Mouse (Mus musculus): ENCODE results near the gene Secisbp2l. TPM values are rescaled to one million over a fixed set of nuclear protein-coding genes. Genes with fewer than 3 reads are reported as not detected.
A peak's percentile ranks its signal among the peaks of the same experiment; 100 is the strongest.

Secisbp2l gene
- polyA plus RNA-seq, 1 experiment from 2014 or later, result 27.9 TPM

DNA sequence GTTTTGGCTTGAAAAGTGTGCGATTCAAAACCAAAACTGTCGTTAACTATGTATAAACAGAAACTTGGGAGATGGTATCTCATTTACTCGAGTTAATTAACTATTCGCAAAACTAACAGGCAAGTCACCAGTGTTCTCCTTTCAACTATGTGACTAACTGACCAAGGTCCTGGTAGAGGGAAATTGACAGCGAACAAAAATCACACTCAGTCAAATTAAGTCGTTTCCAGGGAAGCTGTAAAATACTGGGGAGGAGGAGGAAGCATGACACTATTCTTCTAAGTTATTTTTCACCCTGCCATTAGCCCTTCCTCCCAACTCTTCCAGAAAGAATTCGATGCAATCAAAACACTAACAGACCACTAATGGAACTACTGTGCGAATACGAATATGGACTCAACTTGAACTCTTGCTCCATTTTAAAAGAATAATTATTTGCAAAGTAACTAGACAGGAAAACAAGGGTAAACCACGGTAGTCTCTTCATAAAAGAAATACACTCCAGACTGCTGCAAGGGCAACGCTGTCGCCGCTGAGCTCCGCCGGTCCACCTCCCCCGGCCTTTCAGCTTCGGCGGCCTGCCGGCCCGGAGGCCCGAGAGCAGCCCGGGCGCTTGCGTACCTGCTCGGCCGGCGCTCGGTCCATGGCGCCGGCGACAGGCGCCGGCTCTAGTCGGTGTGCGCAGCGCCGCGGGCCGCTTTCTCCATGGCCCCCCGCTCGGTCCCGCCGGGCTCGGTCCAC is 522 bp downstream of the Secisbp2l start:
- Histone ChIP-seq H3K4me3 (peak overlapping the region; percentile 82), H3K9ac (peak overlapping the region; percentile 93), H3K4me2 (peak overlapping the region; percentile 63), H3K27ac (replicated peaks) (peak overlapping the region; percentile 88), H3K9me3 (no peaks in the 10 kb centered on the region), H3K4me1 (replicated peaks) (peaks cover 27% of the 10 kb centered on the region), H3K36me3 (no peaks in the 10 kb centered on the region), H3K27me3 (no peaks in the 10 kb centered on the region)
- WGBS, result 4% methylated on average over 44 of the region's 44 CpGs
- no peak for ATAC-seq (ENCODE audit: low FRiP score, low read depth)

DNA sequence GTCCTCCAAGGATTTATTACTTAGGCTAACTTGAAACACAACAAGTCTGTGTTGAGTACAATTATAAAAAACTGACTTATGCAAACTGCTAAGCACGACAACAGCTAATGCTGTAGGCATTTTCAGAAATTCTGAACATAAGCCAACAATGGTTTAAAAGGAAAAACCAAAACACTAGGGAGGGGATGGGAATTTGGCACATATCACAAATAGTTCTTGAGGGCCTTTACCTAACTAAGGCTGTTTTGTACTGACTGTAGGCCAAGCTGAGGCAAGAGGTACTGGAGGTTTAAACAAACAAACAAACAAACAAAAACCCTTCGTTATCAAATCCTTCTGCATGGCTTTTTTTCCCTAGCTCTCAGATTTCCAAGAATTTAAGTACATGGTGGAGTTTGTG is 1.7 kb downstream of the Secisbp2l start:
- peak overlapping the region; percentile 63 for H3K4me2 ChIP-seq
- peak overlapping the region; percentile 82; the same call in 1 of the 2 replicates for H3K4me3 ChIP-seq
- H3K27me3 ChIP-seq, result no peaks in the 10 kb centered on the region
- peaks cover 27% of the 10 kb centered on the region for H3K4me1 ChIP-seq (replicated peaks)
- ATAC-seq (ENCODE audit: low FRiP score, low read depth), result no peak
- 76% methylated on average over 2 of the region's 2 CpGs for WGBS
- H3K9me3 ChIP-seq, result no peaks in the 10 kb centered on the region
- H3K36me3 ChIP-seq, result no peaks in the 10 kb centered on the region
- peak overlapping the region; percentile 93; the same call in 1 of the 2 replicates for H3K9ac ChIP-seq
- H3K27ac ChIP-seq (replicated peaks), result no peak overlapping the region

DNA sequence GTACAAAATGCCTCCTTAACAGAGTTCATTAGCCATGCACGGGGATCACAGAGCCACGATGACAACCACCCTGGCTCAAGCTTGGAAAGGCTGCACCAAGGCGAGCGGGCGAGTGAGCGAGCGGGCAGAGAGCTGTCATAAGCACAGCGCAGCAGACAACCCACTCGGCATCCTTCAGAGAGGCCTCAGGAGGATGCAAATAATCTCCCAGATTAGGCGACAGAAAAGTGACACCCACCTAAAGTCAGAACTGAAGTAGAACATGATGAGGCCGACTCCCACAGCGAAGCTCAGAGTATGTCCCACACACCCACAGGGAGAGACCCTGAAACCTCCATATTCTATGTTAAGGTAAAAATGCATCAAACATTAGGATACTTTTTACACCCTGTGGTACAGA is 4.3 kb downstream of the Secisbp2l start:
- no peak for ATAC-seq (ENCODE audit: low FRiP score, low read depth)
- Histone ChIP-seq H3K4me3 (no peak overlapping the region), H3K36me3 (peaks cover 8% of the 10 kb centered on the region; the same call in 1 of the 2 replicates), H3K4me1 (replicated peaks) (peaks cover 24% of the 10 kb centered on the region), H3K27ac (replicated peaks) (no peak overlapping the region), H3K9me3 (no peaks in the 10 kb centered on the region), H3K4me2 (no peak overlapping the region), H3K9ac (no peak overlapping the region), H3K27me3 (no peaks in the 10 kb centered on the region)
- 89% methylated on average over 12 of the region's 12 CpGs for WGBS

DNA sequence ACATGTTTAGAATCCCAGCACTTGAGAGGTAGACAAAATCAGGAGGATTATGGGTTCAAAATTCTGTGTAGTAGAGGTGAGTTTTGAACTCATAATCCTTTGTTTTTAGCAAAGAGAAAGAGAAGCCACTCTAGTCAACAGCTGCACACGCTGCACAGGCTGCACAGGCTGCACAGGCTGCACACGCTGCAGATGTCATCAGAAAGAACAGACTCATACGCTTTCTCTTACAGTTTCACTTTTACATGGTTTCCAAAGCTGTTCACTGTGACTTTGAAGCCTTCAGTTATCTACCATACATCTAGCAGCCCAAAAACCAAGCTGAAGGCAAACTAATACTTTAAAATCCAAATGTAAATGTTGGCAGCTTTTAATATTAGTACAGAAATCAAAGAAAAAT is 5.7 kb downstream of the Secisbp2l start:
- WGBS, result 92% methylated on average over 3 of the region's 3 CpGs
- Histone ChIP-seq H3K4me3 (no peak overlapping the region), H3K36me3 (peaks cover 13% of the 10 kb centered on the region; the same call in 1 of the 2 replicates)

DNA sequence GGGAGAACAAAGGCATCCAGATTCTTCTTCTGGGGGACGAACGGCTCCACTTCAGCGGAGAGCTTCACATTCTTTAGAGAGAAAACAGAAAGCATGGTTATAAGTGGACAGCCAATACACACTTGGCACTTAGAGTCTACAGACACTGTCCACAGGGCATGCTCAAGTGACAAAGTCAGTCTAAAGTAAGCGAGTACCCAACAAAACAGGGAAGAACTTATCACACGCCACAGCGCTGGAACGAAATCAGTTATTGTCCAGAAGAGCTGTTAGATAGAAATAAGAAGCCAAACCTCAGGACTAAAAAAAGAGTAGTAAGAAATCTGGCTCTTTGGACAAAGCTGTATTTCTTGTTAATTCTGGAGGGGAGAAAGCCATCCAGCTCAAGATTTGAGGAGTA is 7.0 kb downstream of the Secisbp2l start:
- Histone ChIP-seq H3K4me3 (no peak overlapping the region), H3K4me1 (replicated peaks) (peaks cover 6% of the 10 kb centered on the region), H3K4me2 (no peak overlapping the region), H3K27ac (replicated peaks) (no peak overlapping the region), H3K9ac (no peak overlapping the region), H3K36me3 (peaks cover 18% of the 10 kb centered on the region), H3K9me3 (no peaks in the 10 kb centered on the region), H3K27me3 (no peaks in the 10 kb centered on the region)
- 88% methylated on average over 7 of the region's 7 CpGs for WGBS
- no peak for ATAC-seq (ENCODE audit: low FRiP score, low read depth)

More for the DNA sequence above, 5.7 kb downstream of the Secisbp2l start:
- Histone ChIP-seq H3K4me2 (no peak overlapping the region), H3K4me1 (replicated peaks) (peaks cover 19% of the 10 kb centered on the region), H3K27me3 (no peaks in the 10 kb centered on the region), H3K27ac (replicated peaks) (no peak overlapping the region), H3K9ac (no peak overlapping the region), H3K9me3 (no peaks in the 10 kb centered on the region)
- ATAC-seq (ENCODE audit: low FRiP score, low read depth), result no peak

DNA sequence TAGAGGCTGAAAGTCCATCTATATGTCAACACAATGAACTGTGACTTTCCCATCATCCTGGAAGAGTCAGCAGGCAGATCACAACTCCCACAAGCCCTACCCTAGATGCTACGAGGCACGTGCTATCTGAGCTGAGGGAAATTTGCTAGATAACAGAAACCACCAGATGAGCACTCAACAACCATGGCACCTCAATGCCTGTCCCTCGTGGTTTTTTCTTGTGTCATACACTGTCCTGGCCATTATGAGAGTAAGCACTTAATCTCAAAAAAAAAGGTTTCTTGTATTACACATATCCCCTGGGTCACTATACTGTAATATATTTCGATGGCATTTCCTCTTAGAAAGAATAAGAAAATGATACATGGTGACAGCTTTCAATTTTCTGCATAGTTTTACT is 7.8 kb downstream of the Secisbp2l start:
- ATAC-seq (ENCODE audit: low FRiP score, low read depth), result no peak
- no peak overlapping the region for H3K4me3 ChIP-seq
- no peak overlapping the region for H3K4me2 ChIP-seq
- no peak overlapping the region for H3K9ac ChIP-seq
- H3K4me1 ChIP-seq (replicated peaks), result no peaks in the 10 kb centered on the region
- no peak overlapping the region for H3K27ac ChIP-seq (replicated peaks)
- no peaks in the 10 kb centered on the region for H3K9me3 ChIP-seq
- peaks cover 24% of the 10 kb centered on the region for H3K36me3 ChIP-seq
- no peaks in the 10 kb centered on the region for H3K27me3 ChIP-seq
- WGBS, result 96% methylated on average over 4 of the region's 4 CpGs

DNA sequence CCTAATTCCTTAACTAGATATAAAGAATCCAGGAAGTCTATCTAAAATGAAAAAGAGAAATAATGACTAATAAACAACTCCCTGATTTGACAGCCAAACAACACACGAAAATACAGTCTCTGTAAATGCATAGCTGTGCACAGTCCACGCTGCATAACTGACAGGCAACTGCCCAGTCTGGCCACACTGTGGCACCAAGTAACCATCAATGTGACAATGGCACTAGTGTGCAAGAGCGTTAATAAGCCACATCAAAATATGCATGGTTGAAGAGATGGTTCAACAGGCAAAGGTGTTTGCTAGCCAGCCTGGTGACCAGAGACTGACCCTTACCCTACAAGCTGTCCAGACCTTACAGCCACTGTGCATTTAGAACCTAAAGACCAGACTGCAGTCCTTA is 17.6 kb downstream of the Secisbp2l start:
- no peak; the same call in 1 of the 2 replicates for ATAC-seq (ENCODE audit: low FRiP score, low read depth)

DNA sequence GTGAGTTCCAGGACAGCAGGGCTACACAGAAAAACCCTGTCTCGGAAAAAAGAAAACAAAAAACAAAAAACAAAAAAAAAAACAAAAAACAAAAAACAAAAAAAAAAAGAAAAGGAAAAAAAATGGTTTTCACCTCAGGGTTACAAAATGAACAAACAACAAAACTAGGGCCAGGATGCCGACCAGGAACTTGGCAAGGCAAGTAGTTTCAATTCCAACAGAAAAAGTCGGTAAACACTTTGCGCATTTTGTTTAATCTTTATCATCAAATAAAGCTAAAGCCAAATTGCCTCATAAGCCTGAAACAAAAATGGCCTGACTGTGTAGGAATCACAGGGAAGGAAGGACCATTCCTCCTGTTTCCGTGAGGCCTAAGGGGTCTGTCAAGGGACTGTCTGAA is 18.1 kb downstream of the Secisbp2l start:
- Histone ChIP-seq H3K4me2 (no peak overlapping the region), H3K9ac (no peak overlapping the region), H3K27me3 (no peaks in the 10 kb centered on the region), H3K36me3 (peaks cover 75% of the 10 kb centered on the region), H3K27ac (replicated peaks) (no peak overlapping the region), H3K4me1 (replicated peaks) (no peaks in the 10 kb centered on the region), H3K9me3 (no peaks in the 10 kb centered on the region), H3K4me3 (no peak overlapping the region)
- no peak for ATAC-seq (ENCODE audit: low FRiP score, low read depth)
- WGBS, result 96% methylated on average over 5 of the region's 5 CpGs

More for the DNA sequence above, 17.6 kb downstream of the Secisbp2l start:
- H3K27me3 ChIP-seq, result no peaks in the 10 kb centered on the region
- H3K36me3 ChIP-seq, result peaks cover 73% of the 10 kb centered on the region
- H3K9ac ChIP-seq, result no peak overlapping the region
- WGBS, result 86% methylated on average over 3 of the region's 3 CpGs
- H3K9me3 ChIP-seq, result no peaks in the 10 kb centered on the region
- H3K27ac ChIP-seq (replicated peaks), result no peak overlapping the region
- no peak overlapping the region for H3K4me2 ChIP-seq
- H3K4me1 ChIP-seq (replicated peaks), result no peaks in the 10 kb centered on the region
- no peak overlapping the region for H3K4me3 ChIP-seq

DNA sequence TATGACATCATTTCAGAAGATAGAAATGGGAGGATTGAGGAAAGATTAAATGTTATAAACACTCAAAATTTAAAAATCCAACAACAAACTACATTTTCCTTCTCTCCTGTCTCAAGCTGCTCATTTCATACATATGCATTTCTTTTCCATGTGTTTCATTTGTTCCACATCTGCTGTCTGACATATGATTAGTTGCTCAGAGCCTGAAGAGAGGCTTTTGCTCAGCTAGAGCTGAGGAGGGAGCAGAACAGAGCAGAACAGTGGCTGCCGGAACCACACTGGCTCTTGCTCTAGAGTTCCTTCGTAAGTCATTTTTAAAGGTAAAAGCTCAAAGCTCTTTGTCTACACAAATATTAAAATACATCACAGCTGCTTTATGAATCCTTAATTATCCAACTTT is 33.3 kb downstream of the Secisbp2l start:
- no peaks in the 10 kb centered on the region for H3K27me3 ChIP-seq
- H3K9ac ChIP-seq, result no peak overlapping the region
- WGBS, result 83% methylated on average over 2 of the region's 2 CpGs
- H3K36me3 ChIP-seq, result peaks cover 78% of the 10 kb centered on the region
- H3K4me3 ChIP-seq, result no peak overlapping the region
- no peak overlapping the region for H3K27ac ChIP-seq (replicated peaks)
- ATAC-seq (ENCODE audit: low FRiP score, low read depth), result no peak
- H3K4me2 ChIP-seq, result no peak overlapping the region
- H3K9me3 ChIP-seq, result no peaks in the 10 kb centered on the region
- H3K4me1 ChIP-seq (replicated peaks), result no peaks in the 10 kb centered on the region

DNA sequence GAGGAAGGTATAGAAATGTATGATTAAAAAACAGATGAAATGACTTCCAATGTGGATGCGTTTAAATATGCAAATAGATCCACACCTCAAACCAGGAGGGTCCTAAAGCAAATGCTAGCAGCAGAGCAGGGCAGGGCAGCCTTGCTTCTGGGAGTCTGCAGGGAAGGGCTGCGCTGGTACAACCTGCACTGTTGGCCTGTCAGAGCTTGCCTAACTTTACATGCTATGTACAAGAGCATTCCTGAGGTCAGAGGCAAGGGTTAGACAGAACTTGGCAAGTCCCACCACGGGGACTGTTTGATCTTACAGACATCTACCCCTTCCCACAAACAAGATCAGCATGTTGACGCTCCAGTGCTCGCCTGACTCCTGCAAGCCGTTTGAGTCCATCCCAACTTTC is 43.3 kb downstream of the Secisbp2l start:
- H3K4me3 ChIP-seq, result no peak overlapping the region
- H3K27ac ChIP-seq (replicated peaks), result no peak overlapping the region
- H3K9ac ChIP-seq, result no peak overlapping the region
- H3K4me2 ChIP-seq, result no peak overlapping the region
- no peaks in the 10 kb centered on the region for H3K27me3 ChIP-seq
- no peak for ATAC-seq (ENCODE audit: low FRiP score, low read depth)
- peaks cover 38% of the 10 kb centered on the region for H3K36me3 ChIP-seq
- H3K9me3 ChIP-seq, result no peaks in the 10 kb centered on the region
- WGBS, result 88% methylated on average over 6 of the region's 6 CpGs
- no peaks in the 10 kb centered on the region for H3K4me1 ChIP-seq (replicated peaks)

DNA sequence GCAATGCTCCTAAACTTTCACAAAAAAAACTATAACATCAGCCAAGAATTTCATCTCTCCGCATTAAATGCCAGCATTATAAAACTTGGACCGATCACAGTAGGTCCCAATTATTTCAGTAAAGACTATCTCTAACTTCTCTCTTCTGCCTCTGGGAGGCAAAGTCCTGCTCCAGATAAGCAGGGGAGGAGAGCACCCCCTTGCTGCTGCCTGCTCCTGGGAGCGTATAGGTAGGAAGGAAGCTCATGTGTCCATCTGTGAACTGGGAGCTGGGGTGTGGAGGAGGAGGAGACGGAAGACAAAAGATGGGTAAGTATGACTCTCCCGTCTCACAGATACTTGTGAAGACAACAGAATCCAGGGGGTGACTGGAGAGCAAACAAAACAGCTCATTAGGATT is 44.0 kb downstream of the Secisbp2l start:
- no peak overlapping the region for H3K4me3 ChIP-seq
- no peak overlapping the region for H3K4me2 ChIP-seq
- 71% methylated on average over 5 of the region's 5 CpGs for WGBS
- peaks cover 32% of the 10 kb centered on the region for H3K36me3 ChIP-seq
- H3K9me3 ChIP-seq, result no peaks in the 10 kb centered on the region
- no peak for ATAC-seq (ENCODE audit: low FRiP score, low read depth)
- H3K27me3 ChIP-seq, result no peaks in the 10 kb centered on the region
- H3K4me1 ChIP-seq (replicated peaks), result no peaks in the 10 kb centered on the region
- no peak overlapping the region for H3K9ac ChIP-seq
- H3K27ac ChIP-seq (replicated peaks), result no peak overlapping the region

DNA sequence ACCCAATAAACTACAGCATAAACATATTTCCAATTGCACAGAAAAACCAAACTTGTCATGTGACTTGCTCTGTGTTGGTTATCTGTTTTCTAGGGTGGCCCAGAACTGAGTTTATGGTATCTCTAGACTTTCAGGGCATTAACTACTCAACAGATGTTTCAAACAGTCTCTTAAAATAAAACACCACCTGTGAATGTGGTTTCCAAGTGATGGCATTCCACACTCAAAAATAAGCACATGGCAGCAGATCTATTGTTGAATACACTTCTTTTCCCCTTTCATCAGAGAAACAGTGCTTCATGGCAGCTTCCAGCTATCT is 46.7 kb downstream of the Secisbp2l start:
- no peaks in the 10 kb centered on the region for H3K27me3 ChIP-seq
- H3K9ac ChIP-seq, result no peak overlapping the region
- peaks cover 9% of the 10 kb centered on the region for H3K4me1 ChIP-seq (replicated peaks)
- H3K27ac ChIP-seq (replicated peaks), result no peak overlapping the region
- no peak overlapping the region for H3K4me3 ChIP-seq
- peaks cover 10% of the 10 kb centered on the region for H3K36me3 ChIP-seq
- ATAC-seq (ENCODE audit: low FRiP score, low read depth), result no peak
- H3K4me2 ChIP-seq, result no peak overlapping the region
- no peaks in the 10 kb centered on the region for H3K9me3 ChIP-seq

Data from hindbrain, embryonic 15.5 days (tissue).